11 mouse cellular contexts compared by ENCODE assay signal in the genomic region with DNA sequence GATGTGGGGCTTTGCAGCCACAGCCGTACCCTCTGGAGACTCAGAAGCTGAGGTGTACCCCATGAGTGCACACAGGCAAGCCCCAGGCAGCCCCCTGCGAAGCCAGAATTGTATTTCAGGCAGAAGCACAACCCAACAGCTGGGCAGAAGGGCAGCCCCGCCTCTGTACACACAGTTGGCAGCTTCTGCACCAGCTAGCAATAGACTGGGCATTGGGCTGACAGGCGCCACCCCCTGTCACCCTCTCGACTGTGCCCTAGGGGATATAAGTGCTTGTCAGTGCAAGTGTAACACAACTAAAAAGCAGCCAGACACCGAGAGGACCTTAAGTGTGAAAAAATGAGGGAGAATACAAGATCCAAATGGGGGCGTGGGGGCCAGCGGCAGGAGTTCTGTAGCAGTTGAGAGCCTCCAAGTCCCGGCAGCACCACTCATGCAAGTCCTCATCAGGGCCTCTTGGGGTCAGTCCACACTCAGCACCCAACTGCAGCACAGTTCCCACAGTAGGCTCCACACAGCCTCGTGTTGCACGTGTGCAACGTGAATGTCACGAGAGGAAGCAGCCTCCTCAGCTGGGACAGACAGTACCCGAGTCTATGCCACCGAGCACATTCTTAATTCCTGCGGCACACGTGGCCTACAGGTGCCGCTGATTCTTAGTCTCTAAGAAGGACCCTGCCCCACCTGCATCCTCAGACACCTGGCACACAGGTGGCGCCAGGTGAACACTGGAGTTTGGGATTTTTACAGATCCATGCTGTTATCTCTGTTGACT.
DNase-seq lines count a peak whose midpoint lies in the region; ATAC-seq and TF ChIP-seq lines count a peak whose summit lies in the region.
"Had no signal": no experiment of that assay in that cellular context is flagged by ENCODE, and none has a peak within 500 bp of the region (broad histone marks: within the 10 kb centered on the region; RNA-seq: fewer than 3 reads in every experiment).

No protein-coding gene starts in this region.

- no peak overlapping the region for H3K4me2 ChIP-seq in intestine, embryonic 16.5 days (ENCODE audit: low read depth, low read length)
- H3K4me2 ChIP-seq in intestine, embryonic 15.5 days (replicated peaks) = no peak overlapping the region
- no peak overlapping the region for H3K4me2 ChIP-seq in heart, postnatal 0 days (ENCODE audit: low read depth, low read length)
- H3K4me2 ChIP-seq: liver, embryonic 15.5 days had no signal

- no peak overlapping the region for H3K9ac ChIP-seq in intestine, embryonic 16.5 days (ENCODE audit: low read depth, low read length)
- H3K9ac ChIP-seq in intestine, embryonic 15.5 days = no peak overlapping the region
- H3K9ac ChIP-seq in heart, postnatal 0 days (replicated peaks; ENCODE audit: low read depth, low read length) = no peak overlapping the region
- H3K9ac ChIP-seq: liver, embryonic 15.5 days had no signal

- peak overlapping the region; percentile 73; the same call in 1 of the 2 replicates for H3K27ac ChIP-seq in intestine, embryonic 16.5 days (ENCODE audit: low read length)
- H3K27ac ChIP-seq in intestine, embryonic 15.5 days = no peak overlapping the region
- peak overlapping the region; percentile 85 for H3K27ac ChIP-seq in heart, postnatal 0 days (ENCODE audit: low read depth)
- H3K27ac ChIP-seq in cerebellum, adult 2 months (ENCODE audit: insufficient read depth, low read length) = no peak overlapping the region
- H3K27ac ChIP-seq: liver, embryonic 15.5 days had no signal

- 77% methylated on average over 19 of the region's 19 CpGs for WGBS in intestine, embryonic 16.5 days
- 74% methylated on average over 19 of the region's 19 CpGs for WGBS in intestine, embryonic 15.5 days
- WGBS in heart, postnatal 0 days = 56% methylated on average over 19 of the region's 19 CpGs
- 86% methylated on average over 19 of the region's 19 CpGs for WGBS in cerebellum, adult 2 months

- H3K36me3 ChIP-seq in intestine, embryonic 16.5 days (ENCODE audit: control insufficient read depth, insufficient read depth, low read length) = no peaks in the 10 kb centered on the region
- H3K36me3 ChIP-seq in intestine, embryonic 15.5 days = no peaks in the 10 kb centered on the region
- H3K36me3 ChIP-seq in heart, postnatal 0 days (replicated peaks; ENCODE audit: control insufficient read depth, insufficient read depth, low read length) = 0 out of 2 replicates have a peak, but pooled peaks cover 3% of the 10 kb centered on the region
- H3K36me3 ChIP-seq: liver, embryonic 15.5 days had no signal

- ATAC-seq in intestine, embryonic 16.5 days = no peak
- no peak for ATAC-seq in intestine, embryonic 15.5 days
- no peak for ATAC-seq in heart, postnatal 0 days (ENCODE audit: insufficient read depth, low read depth)

- TF ChIP-seq EP300 in heart, postnatal 0 days (IDR thresholded peaks at IDR 0.05; ENCODE audit: low read depth) = no peak

- no peak overlapping the region for H3K4me3 ChIP-seq in intestine, embryonic 16.5 days (ENCODE audit: low read length)
- H3K4me3 ChIP-seq in intestine, embryonic 15.5 days (replicated peaks) = no peak overlapping the region
- no peak overlapping the region for H3K4me3 ChIP-seq in heart, postnatal 0 days (ENCODE audit: low read depth, low read length)
- H3K4me3 ChIP-seq in cerebellum, adult 2 months (replicated peaks; ENCODE audit: insufficient read depth, low read depth, low read length) = no peak overlapping the region
- H3K4me3 ChIP-seq: liver, embryonic 15.5 days had no signal

- H3K9me3 ChIP-seq in intestine, embryonic 16.5 days (ENCODE audit: control insufficient read depth, low read length) = no peaks in the 10 kb centered on the region
- no peaks in the 10 kb centered on the region for H3K9me3 ChIP-seq in intestine, embryonic 15.5 days
- no peaks in the 10 kb centered on the region for H3K9me3 ChIP-seq in heart, postnatal 0 days (replicated peaks; ENCODE audit: control insufficient read depth, low read length)
- H3K9me3 ChIP-seq: liver, embryonic 15.5 days had no signal

- TF ChIP-seq POLR2A in cerebellum, adult 2 months (IDR thresholded peaks at IDR 0.05; ENCODE audit: borderline replicate concordance, insufficient read depth, low read length) = no peak

- H3K4me1 ChIP-seq in intestine, embryonic 16.5 days (ENCODE audit: control insufficient read depth, insufficient read depth, low read length) = peaks cover 63% of the 10 kb centered on the region
- peaks cover 84% of the 10 kb centered on the region for H3K4me1 ChIP-seq in intestine, embryonic 15.5 days (replicated peaks)
- peaks cover 93% of the 10 kb centered on the region for H3K4me1 ChIP-seq in heart, postnatal 0 days (ENCODE audit: control insufficient read depth, insufficient read depth)
- H3K4me1 ChIP-seq in cerebellum, adult 2 months (ENCODE audit: control insufficient read depth, insufficient read depth, low read length) = peaks cover 19% of the 10 kb centered on the region

- H3K27me3 ChIP-seq in intestine, embryonic 16.5 days (replicated peaks; ENCODE audit: control insufficient read depth, insufficient read depth, low read length) = no peaks in the 10 kb centered on the region
- no peaks in the 10 kb centered on the region for H3K27me3 ChIP-seq in intestine, embryonic 15.5 days (replicated peaks)
- no peaks in the 10 kb centered on the region for H3K27me3 ChIP-seq in heart, postnatal 0 days (ENCODE audit: control insufficient read depth, insufficient read depth, low read length)
- no peaks in the 10 kb centered on the region for H3K27me3 ChIP-seq in cerebellum, adult 2 months (ENCODE audit: control insufficient read depth, insufficient read depth, low read length)

- TF ChIP-seq CTCF in heart, postnatal 0 days (IDR thresholded peaks at IDR 0.05; ENCODE audit: low read depth) = no peak
- TF ChIP-seq CTCF in cerebellum, adult 2 months (IDR thresholded peaks at IDR 0.05; ENCODE audit: borderline replicate concordance, insufficient read depth, low read depth, low read length) = no peak

- DNase-seq in 3T3-L1 (ENCODE audit: low read depth, low spot score) = peak; percentile 35
- peak; percentile 82 for DNase-seq in adipocyte (ENCODE audit: low spot score)
- DNase-seq in heart, postnatal 0 days (ENCODE audit: low spot score) = no peak
- no peak for DNase-seq in right cerebral cortex, postnatal 25 days
- no peak for DNase-seq in cerebellum, adult 2 months
- DNase-seq in T-cell, adult 2 months (ENCODE audit: low spot score) = no peak
- DNase-seq: gastrocnemius, postnatal 36 days; kidney, postnatal 36 days had no signal

Comparison
In these comparisons a context has a peak if more than half of its experiments do, and no peak if none do; other contexts are left out.
1. H3K27ac ChIP-seq: peak in intestine, embryonic 16.5 days (single experiment) and heart, postnatal 0 days (single experiment); none in intestine, embryonic 15.5 days (single experiment) and cerebellum, adult 2 months (single experiment).
2. DNase-seq: peak in 3T3-L1 (single experiment) and adipocyte (single experiment); none in heart, postnatal 0 days (single experiment), right cerebral cortex, postnatal 25 days (single experiment), cerebellum, adult 2 months (0 of 2) and T-cell, adult 2 months (single experiment).